In genomic region chrX:137038502-137038901, GRCm38 (mm10) we compare ENCODE assay signal across 8 mouse cellular contexts. TPM values are rescaled to one million over a fixed set of nuclear protein-coding genes. Genes with fewer than 3 reads are reported as not detected.
DNase-seq lines count a peak whose midpoint lies in the region; ATAC-seq lines count a peak whose summit lies in the region.

No protein-coding gene starts in this region.

- no peaks in the 10 kb centered on the region for H3K9me3 ChIP-seq in heart, embryonic 16.5 days (replicated peaks; ENCODE audit: control insufficient read depth, low read length)
- H3K9me3 ChIP-seq in hindbrain, embryonic 13.5 days, result no peaks in the 10 kb centered on the region
- H3K9me3 ChIP-seq in midbrain, embryonic 14.5 days (ENCODE audit: control insufficient read depth, low read length), result no peaks in the 10 kb centered on the region

- peak overlapping the region; percentile 69 for H3K9ac ChIP-seq in heart, embryonic 16.5 days (ENCODE audit: low read length)
- H3K9ac ChIP-seq in hindbrain, embryonic 13.5 days, result no peak overlapping the region
- H3K9ac ChIP-seq in midbrain, embryonic 14.5 days (replicated peaks; ENCODE audit: low read length), result peak overlapping the region; percentile 55; the same call in 1 of the 2 replicates

- WGBS in heart, embryonic 16.5 days, result 34% methylated on average over 7 of the region's 7 CpGs
- WGBS in hindbrain, embryonic 13.5 days, result 40% methylated on average over 7 of the region's 7 CpGs
- WGBS in midbrain, embryonic 14.5 days, result 47% methylated on average over 7 of the region's 7 CpGs

- 0 out of 2 replicates have a peak, but pooled peaks cover 3% of the 10 kb centered on the region for H3K4me1 ChIP-seq in heart, embryonic 16.5 days (ENCODE audit: control insufficient read depth, insufficient read depth, low read length)
- H3K4me1 ChIP-seq in hindbrain, embryonic 13.5 days (replicated peaks), result peaks cover 7% of the 10 kb centered on the region; the same call in 1 of the 2 replicates
- H3K4me1 ChIP-seq in midbrain, embryonic 14.5 days (ENCODE audit: control insufficient read depth, insufficient read depth, low read length), result no peaks in the 10 kb centered on the region

- H3K4me2 ChIP-seq in heart, embryonic 16.5 days (ENCODE audit: low read depth, low read length), result peak overlapping the region; percentile 68
- H3K4me2 ChIP-seq in hindbrain, embryonic 13.5 days, result peak overlapping the region; percentile 51
- peak overlapping the region; percentile 52 for H3K4me2 ChIP-seq in midbrain, embryonic 14.5 days (ENCODE audit: low read length)

- H3K36me3 ChIP-seq in heart, embryonic 16.5 days (ENCODE audit: control insufficient read depth, insufficient read depth), result no peaks in the 10 kb centered on the region
- no peaks in the 10 kb centered on the region for H3K36me3 ChIP-seq in hindbrain, embryonic 13.5 days
- H3K36me3 ChIP-seq in midbrain, embryonic 14.5 days (ENCODE audit: control insufficient read depth, insufficient read depth, low read length), result no peaks in the 10 kb centered on the region

- no peak for DNase-seq in heart, adult 9 months (ENCODE audit: low spot score in 2 of 2)
- peak; percentile 1 for DNase-seq in NIH3T3 (ENCODE audit: low read depth)
- DNase-seq in midbrain, embryonic 14.5 days, result no peak
- DNase-seq in right cerebral cortex, adult 2 months (ENCODE audit: low spot score in 2 of 2), result no peak
- no peak for DNase-seq in layer of hippocampus, postnatal 10 days (ENCODE audit: low spot score in 2 of 2)
- DNase-seq in layer of hippocampus, adult 9-10 months (ENCODE audit: low spot score), result no peak

- no peaks in the 10 kb centered on the region for H3K27me3 ChIP-seq in heart, embryonic 16.5 days (ENCODE audit: control insufficient read depth, insufficient read depth, low read length)
- H3K27me3 ChIP-seq in hindbrain, embryonic 13.5 days, result no peaks in the 10 kb centered on the region
- H3K27me3 ChIP-seq in midbrain, embryonic 14.5 days (ENCODE audit: control insufficient read depth, insufficient read depth, low read length), result no peaks in the 10 kb centered on the region

- H3K27ac ChIP-seq in heart, embryonic 16.5 days (ENCODE audit: low read length), result peak overlapping the region; percentile 86
- 0 out of 2 replicates have a peak overlapping the region, but pooled peaks have one; percentile 92 for H3K27ac ChIP-seq in hindbrain, embryonic 13.5 days
- no peak overlapping the region; the same call in 1 of the 2 replicates for H3K27ac ChIP-seq in midbrain, embryonic 14.5 days (replicated peaks; ENCODE audit: low read depth, low read length)

- no peak for ATAC-seq in heart, embryonic 16.5 days (replicated peaks; ENCODE audit: extremely low read depth, insufficient read depth, low FRiP score)
- peak; percentile 61 for ATAC-seq in hindbrain, embryonic 13.5 days (ENCODE audit: low FRiP score)
- peak; percentile 39; the same call in 1 of the 2 replicates for ATAC-seq in midbrain, embryonic 14.5 days (ENCODE audit: low FRiP score, low TSS enrichment)

- H3K4me3 ChIP-seq in heart, embryonic 16.5 days (ENCODE audit: low read length), result peak overlapping the region; percentile 57
- H3K4me3 ChIP-seq in hindbrain, embryonic 13.5 days, result peak overlapping the region; percentile 48
- H3K4me3 ChIP-seq in midbrain, embryonic 14.5 days (replicated peaks; ENCODE audit: low read depth, low read length), result peak overlapping the region; percentile 48

RNA-seq across cellular contexts. Expression of gene Slc25a53, which starts 0.4 kb away (rescaled TPM):
- polyA plus RNA-seq in heart, embryonic 16.5 days (2015; fragmentation: Nextera tagmentation; extraction: Ambion mirVana), result 4.5 and 4.9 TPM in 2 replicates
- 15.9 and 18.6 TPM in 2 replicates for polyA plus RNA-seq in hindbrain, embryonic 13.5 days (2015; fragmentation: Nextera tagmentation; extraction: Ambion mirVana)
- 16.2 and 16.5 TPM in 2 replicates for polyA plus RNA-seq in midbrain, embryonic 14.5 days (2014; fragmentation: Nextera tagmentation; extraction: Ambion mirVana)
- total RNA-seq in layer of hippocampus, postnatal 10 days (2021), result 10 to 100 TPM; 21.0 to 31.6 TPM

RNA-seq across cellular contexts. Expression of gene Fam199x, which starts 10.9 kb away (rescaled TPM):
- polyA plus RNA-seq in heart, embryonic 16.5 days (2015; fragmentation: Nextera tagmentation; extraction: Ambion mirVana), result 3.5 and 4.1 TPM in 2 replicates
- polyA plus RNA-seq in hindbrain, embryonic 13.5 days (2015; fragmentation: Nextera tagmentation; extraction: Ambion mirVana), result 7.5 and 7.6 TPM in 2 replicates
- 11.4 and 11.7 TPM in 2 replicates for polyA plus RNA-seq in midbrain, embryonic 14.5 days (2014; fragmentation: Nextera tagmentation; extraction: Ambion mirVana)
- total RNA-seq in layer of hippocampus, postnatal 10 days (2021), result 10 to 100 TPM; 11.4 to 12.3 TPM

RNA-seq across cellular contexts. Expression of gene Zcchc18, which starts 45.5 kb away (rescaled TPM):
- polyA plus RNA-seq in heart, embryonic 16.5 days (2015; fragmentation: Nextera tagmentation; extraction: Ambion mirVana), result 1.9 and 2.0 TPM in 2 replicates
- polyA plus RNA-seq in hindbrain, embryonic 13.5 days (2015; fragmentation: Nextera tagmentation; extraction: Ambion mirVana), result 264 and 268 TPM in 2 replicates
- 304 and 316 TPM in 2 replicates for polyA plus RNA-seq in midbrain, embryonic 14.5 days (2014; fragmentation: Nextera tagmentation; extraction: Ambion mirVana)
- 100 to 1,000 TPM; 267 to 274 TPM for total RNA-seq in layer of hippocampus, postnatal 10 days (2021)

Comparison
In these comparisons a context has a peak if more than half of its experiments do, and no peak if none do; other contexts are left out.
1. RNA of gene Zcchc18, which starts 45.5 kb away (polyA plus RNA-seq): 304 to 316 TPM in midbrain, embryonic 14.5 days and 264 to 268 TPM in hindbrain, embryonic 13.5 days; 1.9 to 2.0 TPM in heart, embryonic 16.5 days; every median in the first group is over 10 times any median in the second.
2. Peak in every context shown above with its lines, with median percentiles within 50 percentile points of each other: H3K4me2 ChIP-seq and H3K4me3 ChIP-seq.